Mouse (Mus musculus): ENCODE measurements at regions not wholly inside any gene's neighbourhood (a gene's known extent, or its start where the extent isn't known, plus 50 kb on each side); places are given as distances from the start of the nearest gene placed in this dataset.

GRCm38 (mm10) chr1:168805442-168805841 lies 373.4 kb upstream of the Pbx1 start:
- no peak for TF ChIP-seq CTCF (IDR thresholded peaks at IDR 0.05; ENCODE audit: insufficient read depth, low read depth, low read length)
- TF ChIP-seq POLR2A (IDR thresholded peaks at IDR 0.05; ENCODE audit: insufficient read depth, low read depth, low read length): no peak
